Mouse (Mus musculus): ENCODE results near the gene Mobp.
A peak's percentile ranks its signal among the peaks of the same experiment; 100 is the strongest.
"Not testable (repeated sequence)": the region's sequence is repeated elsewhere in the genome, so short reads cannot be mapped to it uniquely, and the experiment has no call there.

Mobp gene

DNA sequence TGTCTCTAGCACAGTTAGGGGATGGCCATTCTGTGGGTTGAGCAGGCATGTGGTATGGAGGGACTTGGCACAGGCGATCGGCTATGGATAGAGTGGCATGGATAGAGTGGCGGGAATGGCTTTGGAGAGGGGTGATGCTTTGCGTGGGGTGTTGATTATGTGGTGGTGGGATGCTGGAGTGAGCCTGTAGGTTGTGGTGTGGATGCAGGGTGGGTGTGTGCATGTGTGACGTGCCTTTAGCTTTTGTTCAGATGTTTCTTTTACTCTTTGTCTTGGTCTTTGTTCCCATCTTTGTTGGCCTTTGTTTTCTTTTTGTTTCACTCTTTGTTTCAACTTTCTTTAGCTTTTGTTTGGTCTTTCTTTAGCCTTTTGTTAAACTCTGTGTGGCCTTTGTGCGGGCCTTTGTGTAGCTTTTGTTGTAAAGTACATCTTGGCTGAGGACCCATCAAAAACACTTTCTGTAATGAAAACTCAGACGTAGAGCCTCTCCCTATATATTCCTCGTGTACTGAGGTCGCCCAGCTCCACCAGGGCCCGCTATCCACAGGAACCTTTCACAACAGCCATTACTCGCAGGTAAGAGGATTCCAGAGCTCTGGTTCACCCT, at the start of gene Mobp:
Mobp (plus strand) TSS at position 486 of the 607 bp plus-strand sequence.
- DNase-seq = no peak

DNA sequence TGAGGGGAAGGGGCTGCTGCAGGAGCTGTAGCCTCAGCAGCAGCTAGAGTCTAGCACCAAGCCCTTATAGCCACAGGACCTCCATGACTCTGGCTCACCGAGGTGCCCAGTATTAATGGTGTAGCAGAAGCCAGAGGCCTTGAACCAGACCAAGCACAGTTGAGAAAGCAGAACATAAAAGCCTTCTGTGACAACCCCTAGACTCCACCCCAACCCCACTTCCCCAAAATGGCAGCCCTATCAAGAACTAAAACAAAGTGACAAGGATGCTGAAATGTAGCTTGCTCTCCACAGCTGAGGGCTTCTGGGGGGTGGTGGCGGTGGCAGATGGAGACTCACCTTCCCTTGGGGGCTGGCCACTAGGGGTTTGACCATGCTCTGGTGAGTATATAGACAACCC, 48.3 kb upstream of the Mobp start:
- DNase-seq = no peak

DNA sequence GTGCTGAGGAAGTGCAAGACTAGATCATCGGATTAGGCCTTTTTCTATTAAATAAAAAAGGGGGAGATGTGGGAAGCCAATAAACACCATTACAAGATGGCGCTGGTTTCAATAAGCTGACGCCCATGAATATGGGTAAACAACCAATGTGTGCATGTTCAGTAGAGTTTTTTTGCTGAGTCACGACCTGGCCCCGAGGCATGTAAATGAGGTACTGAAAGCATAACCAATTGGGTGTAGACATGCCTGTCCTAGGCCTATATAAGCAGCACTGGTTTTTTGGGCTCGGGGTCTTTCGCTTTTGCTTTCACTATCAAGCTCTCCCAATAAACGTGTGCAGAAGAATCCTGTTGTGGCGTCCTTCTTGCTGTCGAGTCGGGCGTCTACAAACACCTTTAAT, 40.6 kb upstream of the Mobp start:
- not testable (repeated sequence) for DNase-seq

DNA sequence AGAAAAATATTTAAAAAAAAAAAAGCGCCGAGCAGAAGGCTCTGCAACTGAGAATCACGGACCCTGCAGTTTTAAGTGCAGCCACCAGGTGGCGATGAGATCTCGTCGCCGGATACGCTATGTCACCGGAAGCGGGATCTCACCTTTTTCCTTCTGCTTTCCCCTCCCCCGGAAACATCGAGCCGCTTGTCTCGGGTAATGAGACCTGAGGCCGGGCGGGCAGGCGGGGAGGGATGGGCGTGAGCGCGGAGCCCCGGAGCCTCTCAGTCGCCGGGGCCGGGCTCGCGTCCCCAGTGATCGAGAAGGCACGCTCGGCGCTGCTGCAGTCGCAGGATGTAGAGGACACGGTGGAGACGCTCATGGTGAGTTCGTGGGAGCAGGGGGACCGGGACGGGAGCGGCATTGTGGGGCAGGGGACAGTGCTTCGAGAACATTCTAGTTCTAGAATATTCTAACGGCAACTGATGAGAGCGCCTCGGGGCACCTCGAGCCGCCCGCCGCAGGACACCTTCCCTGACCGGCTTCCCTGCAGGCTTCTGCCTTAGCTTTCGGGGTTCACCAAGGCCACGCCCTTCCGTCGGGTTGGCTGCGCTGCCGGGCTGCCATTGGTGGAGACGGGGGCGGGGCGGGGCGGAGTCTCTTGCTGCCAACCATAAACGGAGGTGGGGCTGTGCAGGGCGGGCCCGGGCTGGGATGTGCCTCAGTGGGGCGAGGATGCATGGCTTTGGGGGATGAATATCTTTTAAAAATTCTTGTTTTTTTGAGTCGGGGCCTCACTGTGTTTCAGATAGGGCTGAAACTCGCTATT, 39.1 kb upstream of the Mobp start, which contains the start of gene Slc25a38:
Slc25a38 (plus strand) TSS at position 164 of the 808 bp plus-strand sequence.
- peak; percentile 98 for DNase-seq

DNA sequence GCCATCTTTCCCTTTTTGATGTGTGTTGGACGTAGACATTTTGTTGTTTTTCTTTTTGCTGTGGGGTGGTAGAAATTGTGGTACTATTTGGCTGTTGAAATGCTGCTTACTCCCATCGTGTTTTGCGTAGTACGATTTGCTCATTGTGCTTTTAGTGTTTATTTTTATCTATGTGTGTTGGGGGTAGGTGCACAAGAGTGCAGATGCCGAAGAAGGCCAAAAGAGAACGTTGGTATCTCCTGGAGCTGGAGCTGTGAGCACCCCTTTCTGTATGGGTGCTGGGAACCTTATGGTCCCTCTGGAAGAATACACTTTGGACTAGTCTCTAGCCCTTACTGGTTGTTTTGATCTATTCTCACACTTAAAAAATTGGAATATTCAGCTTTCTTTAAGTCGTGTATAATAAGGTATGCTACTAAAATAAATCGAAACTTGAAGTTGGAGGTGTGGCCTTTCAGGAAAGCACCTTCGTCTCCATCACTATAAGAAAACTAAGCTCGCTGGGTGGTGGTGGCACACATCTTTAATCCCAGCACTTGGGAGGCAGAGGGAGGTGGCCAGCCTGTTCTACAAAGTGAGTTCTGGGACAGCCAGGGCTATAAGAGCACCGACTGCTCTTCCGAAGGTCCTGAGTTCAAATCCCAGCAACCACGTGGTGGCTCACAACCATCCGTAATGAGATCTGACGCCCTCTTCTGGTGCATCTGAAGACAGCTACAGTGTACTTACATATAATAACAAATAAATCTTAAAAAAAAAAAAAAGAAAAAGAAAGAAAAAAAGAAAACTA, 38.2 kb upstream of the Mobp start:
- no peak for DNase-seq

DNA sequence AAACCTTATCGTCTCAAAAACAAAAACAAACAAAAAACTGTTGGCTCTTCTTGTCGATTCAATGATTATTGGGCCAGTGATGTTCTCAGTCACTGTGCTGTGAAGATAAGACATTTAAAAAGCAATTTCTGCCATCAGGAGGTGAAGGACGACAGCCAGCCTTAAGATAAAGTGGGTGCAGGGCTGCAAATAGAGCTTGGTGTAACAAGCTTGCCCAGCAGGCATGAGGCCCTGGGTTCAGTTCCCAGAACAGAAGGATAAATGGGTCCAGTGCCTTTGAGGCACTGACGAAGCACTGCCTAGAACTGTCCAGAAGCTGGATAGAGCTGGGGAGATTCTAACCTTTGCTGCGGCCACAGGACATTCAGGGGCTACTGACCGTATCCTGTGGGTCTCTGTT, 37.0 kb upstream of the Mobp start:
- no peak for DNase-seq

DNA sequence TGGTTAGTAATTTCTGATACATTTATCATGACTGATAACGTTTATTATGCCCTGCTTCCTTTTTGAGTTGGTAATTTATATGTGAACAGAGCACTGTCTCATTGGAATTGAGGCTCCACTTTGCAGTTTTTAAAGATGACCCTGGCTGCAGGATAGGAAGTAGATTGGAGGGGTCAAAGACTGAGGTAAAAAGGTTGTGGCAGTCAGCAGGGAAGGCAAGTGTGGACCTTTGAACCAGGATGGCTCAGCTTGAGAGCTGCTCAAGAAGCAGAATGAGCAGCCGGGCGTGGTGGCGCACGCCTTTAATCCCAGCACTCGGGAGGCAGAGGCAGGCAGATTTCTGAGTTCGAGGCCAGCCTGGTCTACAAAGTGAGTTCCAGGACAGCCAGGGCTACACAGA, 36.1 kb upstream of the Mobp start:
- no peak for DNase-seq

DNA sequence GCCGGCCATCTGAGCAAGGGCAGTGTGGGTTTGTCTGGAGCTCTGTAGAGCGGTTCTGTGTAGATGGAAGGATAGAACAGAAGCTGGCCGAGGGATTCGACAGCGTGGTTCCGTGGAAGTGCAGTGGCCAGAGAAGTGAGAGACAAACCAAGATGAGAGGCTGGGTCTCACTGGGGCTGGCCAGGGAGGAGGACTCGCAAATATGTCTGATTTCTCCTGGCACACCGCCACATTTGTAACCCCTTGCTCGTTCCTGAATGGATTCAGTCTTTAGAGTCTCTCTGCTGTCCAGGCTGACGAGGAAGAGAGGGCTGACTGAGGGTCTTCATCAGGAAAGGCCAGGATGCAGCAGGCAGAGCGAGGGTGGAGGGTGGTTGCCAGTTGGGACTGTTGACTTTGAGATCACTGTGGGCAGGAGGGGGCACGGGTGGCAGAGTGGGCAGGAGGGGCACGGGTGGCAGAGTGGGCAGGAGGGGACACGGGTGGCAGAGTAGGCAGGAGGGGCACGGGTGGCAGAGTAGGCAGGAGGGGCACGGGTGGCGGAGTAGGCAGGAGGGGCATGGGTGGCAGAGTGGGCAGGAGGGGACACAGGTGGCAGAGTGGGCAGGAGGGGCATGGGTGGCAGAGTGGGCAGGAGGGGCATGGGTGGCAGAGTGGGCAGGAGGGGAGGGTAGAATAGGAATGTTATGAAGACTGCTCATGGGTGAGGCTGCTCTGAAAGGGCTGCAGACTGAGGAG, 35.3 kb upstream of the Mobp start:
- DNase-seq = no peak

DNA sequence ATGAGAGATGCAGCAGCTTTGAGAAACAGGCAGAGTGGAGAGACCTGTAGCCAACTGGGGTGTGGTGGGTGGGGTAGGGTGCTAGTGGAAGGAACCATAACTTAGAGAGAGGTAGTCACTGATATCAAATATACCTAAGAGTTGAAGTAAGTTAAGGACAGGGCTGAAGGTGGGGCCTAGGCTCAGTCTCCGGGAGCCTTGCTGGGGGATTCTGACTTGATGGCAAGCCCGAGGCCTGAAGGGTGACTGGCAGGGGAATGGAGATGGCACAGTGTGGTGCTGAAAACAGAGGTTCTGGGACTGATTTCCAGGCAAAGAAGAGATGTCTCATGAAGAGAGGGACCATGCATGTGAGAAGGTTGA, 34.7 kb upstream of the Mobp start:
- no peak for DNase-seq

DNA sequence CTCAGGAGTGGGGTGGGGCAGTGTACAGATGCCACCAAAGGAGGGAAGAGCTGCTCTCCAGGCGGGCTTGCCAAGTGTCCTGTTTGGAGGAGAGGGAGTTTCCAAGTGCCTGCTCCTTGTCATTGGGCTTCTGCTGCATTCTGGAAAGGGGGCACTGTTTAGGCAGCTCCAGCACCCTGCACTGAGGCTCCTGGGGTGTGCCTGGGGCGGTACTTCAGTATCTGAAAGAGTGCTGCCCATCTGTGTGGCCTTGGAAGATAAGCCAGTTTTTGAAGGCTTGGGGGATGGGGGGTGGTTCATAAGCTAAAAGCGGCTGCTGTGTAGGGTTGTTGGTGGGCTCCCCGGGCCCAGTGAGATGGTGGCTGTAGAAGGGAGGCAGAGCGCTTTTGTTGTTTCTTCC, 33.9 kb upstream of the Mobp start:
- DNase-seq = no peak

DNA sequence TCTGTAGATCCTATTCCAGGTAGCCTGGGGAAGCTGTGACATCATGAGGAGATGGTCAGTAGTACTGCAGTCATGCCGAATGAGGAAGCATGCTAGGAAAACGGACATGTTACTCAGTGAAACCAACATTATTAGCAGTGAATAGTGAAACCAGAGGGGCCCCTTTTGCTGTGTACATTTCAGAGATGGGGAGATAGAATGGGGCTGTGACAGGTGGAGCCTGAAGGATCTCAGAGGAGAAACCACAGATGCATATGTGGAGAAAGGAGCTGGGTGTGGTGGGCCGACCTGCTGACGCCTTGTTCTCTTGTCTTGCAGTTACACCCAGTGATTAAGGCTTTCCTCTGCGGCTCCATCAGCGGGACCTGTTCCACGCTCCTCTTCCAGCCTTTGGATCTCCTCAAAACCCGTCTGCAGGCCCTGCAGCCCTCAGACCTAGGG, 33.3 kb upstream of the Mobp start:
- DNase-seq = peak; percentile 39

DNA sequence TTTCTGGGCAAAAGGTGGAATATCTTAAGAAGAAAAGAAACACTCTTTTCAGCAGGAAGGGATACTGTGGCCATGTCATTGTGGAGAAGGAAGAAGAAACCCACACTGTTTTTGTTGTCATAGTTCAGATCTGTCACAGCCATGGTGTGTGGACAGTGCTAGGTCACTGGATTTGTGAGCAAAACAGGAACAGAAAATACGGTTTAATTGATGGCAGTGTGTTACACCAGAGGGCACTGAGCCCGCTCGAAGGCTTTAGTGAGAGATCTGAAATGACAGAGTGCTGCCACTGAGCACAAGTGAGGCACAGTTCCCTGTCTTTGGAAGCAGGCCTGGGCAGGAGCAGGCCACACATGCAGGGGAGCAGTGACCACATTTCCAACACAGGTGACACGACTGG, 31.3 kb upstream of the Mobp start:
- DNase-seq = no peak

DNA sequence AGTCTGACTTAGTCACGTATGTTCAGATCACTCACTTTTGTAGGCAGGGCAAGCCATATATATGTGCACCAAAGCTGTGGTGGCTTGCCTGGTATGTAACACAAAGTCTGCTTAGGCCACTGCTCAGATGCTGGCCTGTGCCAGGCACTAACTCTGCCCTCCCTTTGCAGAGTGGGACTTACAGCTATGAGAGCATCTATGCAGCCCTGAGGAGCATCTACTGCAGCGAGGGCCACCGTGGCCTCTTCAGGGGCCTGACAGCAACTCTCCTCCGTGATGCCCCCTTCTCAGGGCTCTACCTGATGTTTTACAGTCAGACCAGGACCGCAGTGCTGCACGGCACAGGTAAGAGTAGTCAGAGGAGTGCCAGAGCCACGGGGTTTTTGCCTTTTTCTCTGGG, 29.0 kb upstream of the Mobp start:
- no peak for DNase-seq

DNA sequence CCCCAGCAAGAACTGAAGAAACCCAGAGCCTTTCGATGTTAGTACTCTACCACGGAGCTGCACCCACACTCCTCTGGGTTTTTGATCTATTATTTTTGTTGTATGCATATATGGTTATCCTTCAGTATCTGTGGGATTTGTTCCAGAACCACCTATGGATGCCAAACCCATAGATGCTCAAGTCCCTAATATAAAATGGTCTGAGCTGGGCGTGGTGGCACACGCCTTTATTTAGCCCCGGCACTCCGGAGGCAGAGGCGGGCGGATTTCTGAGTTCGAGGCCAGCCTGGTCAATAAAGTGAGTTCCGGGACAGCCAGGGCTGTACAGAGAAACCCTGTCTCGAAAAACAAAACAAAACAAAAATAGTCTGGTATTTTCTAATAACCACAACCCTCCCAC, 22.6 kb upstream of the Mobp start:
- no peak for DNase-seq

DNA sequence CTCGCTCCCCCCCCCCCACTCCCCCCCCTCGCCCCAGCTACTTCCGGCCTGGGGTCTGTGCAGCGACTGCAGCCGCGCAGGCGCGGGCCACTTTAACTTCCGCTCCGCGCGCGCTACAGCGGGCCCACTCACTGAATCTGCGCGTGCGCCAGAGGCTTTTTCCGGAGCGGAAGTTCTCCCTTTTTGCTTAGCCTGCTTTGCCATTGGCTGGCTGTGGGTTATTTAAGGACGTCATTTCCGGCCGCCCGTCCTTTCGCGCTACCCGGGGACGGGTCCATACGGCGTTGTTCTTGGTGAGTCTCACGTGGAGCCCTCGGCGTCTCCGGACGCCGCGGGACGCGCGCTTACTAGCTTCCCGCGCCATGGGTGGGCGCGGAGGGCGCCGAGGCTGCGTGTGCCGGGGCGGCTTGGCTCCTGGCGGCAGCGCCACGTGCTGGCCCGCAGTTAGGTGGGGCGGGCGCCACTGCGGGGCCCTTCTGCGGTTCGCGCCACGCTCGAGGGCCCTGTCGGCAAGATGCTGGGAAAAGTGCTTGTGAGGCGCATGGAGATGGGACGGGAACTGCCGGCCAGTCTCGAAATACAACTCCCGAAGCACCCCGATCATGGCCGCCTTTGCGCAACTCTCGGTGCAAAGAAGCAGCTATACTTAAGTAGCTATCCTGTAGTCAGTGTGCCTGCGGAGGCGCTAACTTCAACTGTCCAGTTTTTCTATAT, 21.8 kb upstream of the Mobp start, which contains the start of gene Rpsa:
Rpsa (plus strand) TSS at position 152 of the 714 bp plus-strand sequence.
- peak; percentile 97 for DNase-seq

DNA sequence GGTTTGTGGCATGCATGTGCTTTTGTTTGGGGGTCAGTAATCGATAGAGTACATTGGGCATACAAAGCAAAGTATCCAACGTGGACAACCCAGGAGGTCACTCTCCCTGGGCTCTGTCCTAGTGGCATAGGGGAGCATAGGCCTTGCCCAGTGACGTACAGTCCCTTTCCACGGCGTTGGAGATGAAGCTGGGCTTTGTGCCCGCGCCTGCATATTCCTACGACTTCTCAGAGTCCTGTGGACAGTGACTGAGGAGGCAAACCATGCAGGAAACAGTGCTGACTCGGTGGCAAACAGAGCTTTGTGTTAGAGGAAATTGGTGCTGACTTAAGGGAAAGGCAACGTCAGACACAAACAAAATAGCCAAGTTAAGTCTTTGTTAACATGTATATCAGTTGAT, 20.2 kb upstream of the Mobp start:
- DNase-seq = no peak

DNA sequence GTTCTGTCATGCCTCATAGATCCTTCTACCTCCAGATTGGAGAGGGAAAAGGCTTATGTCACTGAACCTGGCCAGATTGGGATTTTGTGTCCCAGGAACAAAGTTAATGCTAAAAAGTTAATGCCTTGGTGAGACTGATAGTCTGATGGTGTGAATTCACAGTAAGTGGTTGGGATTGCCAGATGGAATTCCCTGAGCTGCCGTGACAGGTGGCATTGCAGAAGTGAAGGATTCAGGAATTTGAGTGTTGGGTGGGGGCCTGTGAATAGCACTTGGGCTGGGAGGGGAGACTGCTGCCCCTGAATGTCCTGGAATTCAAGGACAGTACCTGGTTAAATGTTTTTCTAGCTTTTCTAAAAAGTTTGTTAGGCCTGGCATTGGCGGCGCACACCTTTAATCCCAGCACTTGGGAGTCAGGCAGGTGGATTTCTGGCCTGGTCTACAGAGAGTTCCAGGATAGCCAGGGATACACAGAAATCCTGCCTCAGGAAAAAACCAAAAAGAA, 17.7 kb upstream of the Mobp start:
- DNase-seq = no peak

DNA sequence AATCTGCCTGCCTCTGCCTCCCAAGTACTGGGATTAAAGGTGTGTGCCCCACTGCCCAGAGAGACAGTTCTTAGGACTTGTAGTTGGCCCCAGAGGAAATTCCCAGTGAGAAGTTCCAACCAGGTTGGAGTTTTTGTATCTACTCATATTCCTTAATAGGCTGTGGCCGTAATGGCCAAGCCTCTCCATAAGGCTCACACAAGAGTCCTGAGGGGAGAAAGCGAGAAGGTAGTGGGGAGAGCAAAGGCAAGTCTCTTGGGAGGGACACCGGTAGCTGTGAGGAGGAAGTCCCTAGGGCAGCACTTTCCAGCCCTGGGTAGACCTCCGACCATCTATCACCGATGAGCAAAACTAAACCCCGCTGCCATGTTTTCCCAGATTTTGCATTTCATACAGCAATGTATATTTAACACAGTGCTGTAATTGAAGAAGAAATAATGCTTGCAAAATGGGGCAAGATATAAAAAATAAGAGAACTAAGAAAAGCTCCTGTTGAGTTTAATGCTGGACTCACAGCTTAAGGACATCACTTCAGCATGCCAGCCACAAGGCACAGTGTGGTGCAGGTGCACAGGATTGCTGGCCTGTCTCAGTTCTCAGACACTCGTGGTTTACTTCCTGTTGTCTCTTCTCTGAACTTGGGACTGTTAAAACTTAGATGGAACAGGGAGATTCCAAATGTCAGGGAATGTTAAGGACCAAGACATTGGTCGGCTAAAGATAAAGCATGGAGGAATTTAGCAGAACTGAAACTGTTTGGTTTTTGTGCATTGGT, 16.3 kb upstream of the Mobp start:
- DNase-seq = no peak

DNA sequence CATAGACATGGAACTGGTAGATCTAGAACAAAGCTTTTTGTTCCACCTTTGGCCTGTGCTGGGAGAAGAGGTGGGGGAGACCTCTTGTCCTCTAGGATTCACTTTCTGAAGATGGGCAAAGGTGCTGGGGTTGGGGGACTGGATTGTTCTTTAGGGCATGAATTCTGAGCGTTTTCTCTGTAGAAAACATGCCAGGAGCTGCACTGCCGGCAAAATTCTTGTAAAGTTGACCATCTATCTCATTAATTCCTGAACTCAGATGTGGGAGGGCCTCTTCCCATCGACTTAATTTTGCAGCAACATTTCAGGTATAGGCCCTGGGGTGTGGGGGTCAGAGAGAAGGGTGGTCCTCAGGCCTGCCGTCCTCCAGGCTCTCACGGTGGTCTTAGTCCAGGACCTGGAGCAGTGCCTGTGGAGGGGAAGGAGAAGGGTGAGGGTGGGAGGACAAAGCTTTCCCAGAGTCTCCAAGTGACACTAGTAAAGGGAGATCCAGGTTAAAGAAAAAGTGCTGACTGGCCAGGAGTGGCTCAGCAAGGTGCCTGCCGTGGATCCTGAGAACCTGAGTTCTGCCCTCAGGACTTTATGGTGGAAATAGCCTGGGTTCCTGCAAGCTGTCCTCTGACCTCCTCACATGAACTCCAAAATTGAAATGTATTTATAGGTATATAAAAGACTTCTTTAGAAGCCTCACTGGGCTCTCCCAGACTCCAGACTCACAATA, 15.6 kb upstream of the Mobp start:
- no peak for DNase-seq

DNA sequence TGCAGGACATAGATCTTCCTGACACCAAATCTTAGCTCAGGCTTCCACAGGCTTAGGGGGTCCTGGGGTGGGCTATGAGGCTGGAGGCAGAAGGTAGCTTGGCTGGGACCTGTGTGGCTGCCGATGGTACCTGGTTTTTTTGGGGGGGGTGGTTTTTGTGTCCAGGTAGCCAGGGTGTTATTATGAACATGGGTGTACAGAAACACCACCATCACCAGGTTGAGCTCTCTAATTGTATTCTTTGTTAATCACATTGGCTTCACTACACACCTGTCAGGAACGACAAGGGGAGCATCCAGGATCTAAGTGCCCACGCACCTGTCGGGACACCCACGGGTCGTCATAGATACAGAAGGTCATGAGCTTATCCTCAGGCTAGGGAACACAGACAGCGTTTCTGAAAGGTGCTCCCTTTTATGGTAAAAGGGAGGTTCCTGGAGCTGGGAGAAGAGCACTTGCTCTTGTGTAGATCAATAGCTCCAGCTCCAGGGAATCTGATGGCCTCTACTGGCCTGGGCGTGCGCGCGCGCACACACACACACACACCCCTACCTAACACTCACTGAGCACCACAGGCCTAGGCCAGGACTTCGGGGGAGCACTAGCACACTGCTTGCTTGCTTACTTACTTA, 14.9 kb upstream of the Mobp start:
- DNase-seq = no peak

Data from lung, postnatal 36 days (tissue).